Mouse (Mus musculus): ENCODE measurements around the gene Gdi1. TPM values are rescaled to one million over a fixed set of nuclear protein-coding genes. Genes with fewer than 3 reads are reported as not detected.

Gdi1 gene
- polyA plus RNA-seq, 1 experiment from 2014 or later = 731 TPM

DNA sequence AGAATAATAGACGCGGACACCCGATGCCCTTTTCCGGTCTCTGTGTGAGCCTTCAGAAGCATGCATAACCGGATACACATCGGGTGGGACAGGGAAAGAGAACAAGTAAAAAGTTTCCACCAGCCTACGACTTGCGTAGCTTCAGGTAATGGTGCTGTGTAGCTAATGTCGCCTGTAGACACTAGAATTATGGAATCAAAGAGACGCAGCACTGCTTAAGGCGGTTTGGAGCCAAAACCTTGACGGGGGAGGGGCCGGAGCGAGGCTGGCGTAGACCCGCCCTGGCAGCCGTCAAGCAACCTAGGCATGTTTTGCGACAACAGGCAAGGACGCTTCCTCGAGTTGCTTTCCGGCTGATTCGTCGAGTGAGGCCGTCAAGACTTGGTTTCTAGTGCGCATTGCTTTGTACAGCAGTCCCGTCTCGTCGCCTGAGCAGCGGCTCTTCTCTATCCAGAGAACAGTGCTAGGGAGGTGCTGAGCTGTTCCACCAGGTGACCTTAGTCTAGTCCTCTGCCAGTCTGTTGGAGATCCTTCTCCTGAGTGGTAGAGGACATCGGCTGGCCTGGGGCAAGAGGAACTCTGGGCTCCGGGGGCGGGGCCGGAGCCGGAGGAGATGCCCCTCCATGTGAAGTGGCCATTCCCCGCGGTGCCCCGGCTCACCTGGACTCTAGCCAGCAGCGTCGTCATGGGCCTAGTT lies 22.3 kb upstream of the Gdi1 start:
- peak; percentile 89 for ATAC-seq
- no peaks in the 10 kb centered on the region for H3K36me3 ChIP-seq (ENCODE audit: poor library complexity, severe bottlenecking)
- peak overlapping the region; percentile 57 for H3K4me3 ChIP-seq
- peak overlapping the region; percentile 82 for H3K9ac ChIP-seq
- H3K27me3 ChIP-seq = no peaks in the 10 kb centered on the region
- no peaks in the 10 kb centered on the region for H3K9me3 ChIP-seq (replicated peaks)
- peaks cover 17% of the 10 kb centered on the region for H3K4me1 ChIP-seq
- H3K27ac ChIP-seq = peak overlapping the region; percentile 78
- WGBS = 19% methylated on average over 39 of the region's 39 CpGs
- peak overlapping the region; percentile 72 for H3K4me2 ChIP-seq

DNA sequence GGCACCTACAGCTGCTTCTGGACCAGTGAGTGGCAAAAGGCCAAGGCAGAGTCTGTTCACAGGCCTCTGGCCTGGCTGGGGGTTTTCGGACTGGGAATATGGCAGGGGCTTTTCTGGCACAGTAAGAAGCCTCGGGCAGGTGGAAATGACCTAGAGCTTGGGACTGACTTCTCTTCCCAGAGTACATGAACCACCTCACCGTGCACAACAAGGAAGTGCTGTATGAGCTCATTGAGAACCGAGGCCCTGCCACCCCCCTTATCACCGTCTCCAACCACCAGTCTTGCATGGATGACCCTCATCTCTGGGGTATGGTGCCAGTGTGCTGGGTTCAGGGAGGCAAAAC lies 21.7 kb upstream of the Gdi1 start:
- no peaks in the 10 kb centered on the region for H3K9me3 ChIP-seq (replicated peaks)
- H3K27me3 ChIP-seq = no peaks in the 10 kb centered on the region
- peak overlapping the region; percentile 57 for H3K4me3 ChIP-seq
- H3K4me2 ChIP-seq = peak overlapping the region; percentile 72
- H3K27ac ChIP-seq = peak overlapping the region; percentile 78
- peaks cover 17% of the 10 kb centered on the region for H3K4me1 ChIP-seq
- 33% methylated on average over 5 of the region's 5 CpGs for WGBS
- H3K36me3 ChIP-seq (ENCODE audit: poor library complexity, severe bottlenecking) = peaks cover 2% of the 10 kb centered on the region; the same call in 1 of the 2 replicates
- peak; percentile 20 for ATAC-seq
- peak overlapping the region; percentile 82 for H3K9ac ChIP-seq

DNA sequence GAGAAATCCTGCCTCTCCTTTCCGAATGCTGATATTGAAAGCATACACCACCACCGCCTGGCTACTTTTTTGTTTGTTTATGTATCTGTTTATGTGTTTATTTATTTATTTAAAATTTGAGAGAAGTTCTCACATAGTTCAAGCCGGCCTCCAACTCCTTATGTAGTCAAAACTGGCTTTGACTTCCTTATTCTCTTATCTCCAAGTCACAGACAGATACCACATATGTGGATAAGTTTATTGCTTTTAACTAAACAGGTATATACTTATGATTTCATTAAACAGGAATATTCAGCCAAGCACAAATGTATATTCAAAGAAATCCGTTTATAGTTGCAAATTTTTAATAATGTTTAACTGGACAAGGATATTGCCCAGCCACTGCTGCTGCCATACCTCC lies 11.4 kb upstream of the Gdi1 start:
- no peak for ATAC-seq
- Histone ChIP-seq H3K4me3 (no peak overlapping the region), H3K4me1 (peaks cover 8% of the 10 kb centered on the region; the same call in 1 of the 2 replicates), H3K36me3 (ENCODE audit: poor library complexity, severe bottlenecking) (peaks cover 11% of the 10 kb centered on the region; the same call in 1 of the 2 replicates), H3K4me2 (no peak overlapping the region), H3K27me3 (no peaks in the 10 kb centered on the region), H3K9me3 (replicated peaks) (no peaks in the 10 kb centered on the region), H3K9ac (no peak overlapping the region), H3K27ac (no peak overlapping the region)
- WGBS = 86% methylated on average over 4 of the region's 4 CpGs

DNA sequence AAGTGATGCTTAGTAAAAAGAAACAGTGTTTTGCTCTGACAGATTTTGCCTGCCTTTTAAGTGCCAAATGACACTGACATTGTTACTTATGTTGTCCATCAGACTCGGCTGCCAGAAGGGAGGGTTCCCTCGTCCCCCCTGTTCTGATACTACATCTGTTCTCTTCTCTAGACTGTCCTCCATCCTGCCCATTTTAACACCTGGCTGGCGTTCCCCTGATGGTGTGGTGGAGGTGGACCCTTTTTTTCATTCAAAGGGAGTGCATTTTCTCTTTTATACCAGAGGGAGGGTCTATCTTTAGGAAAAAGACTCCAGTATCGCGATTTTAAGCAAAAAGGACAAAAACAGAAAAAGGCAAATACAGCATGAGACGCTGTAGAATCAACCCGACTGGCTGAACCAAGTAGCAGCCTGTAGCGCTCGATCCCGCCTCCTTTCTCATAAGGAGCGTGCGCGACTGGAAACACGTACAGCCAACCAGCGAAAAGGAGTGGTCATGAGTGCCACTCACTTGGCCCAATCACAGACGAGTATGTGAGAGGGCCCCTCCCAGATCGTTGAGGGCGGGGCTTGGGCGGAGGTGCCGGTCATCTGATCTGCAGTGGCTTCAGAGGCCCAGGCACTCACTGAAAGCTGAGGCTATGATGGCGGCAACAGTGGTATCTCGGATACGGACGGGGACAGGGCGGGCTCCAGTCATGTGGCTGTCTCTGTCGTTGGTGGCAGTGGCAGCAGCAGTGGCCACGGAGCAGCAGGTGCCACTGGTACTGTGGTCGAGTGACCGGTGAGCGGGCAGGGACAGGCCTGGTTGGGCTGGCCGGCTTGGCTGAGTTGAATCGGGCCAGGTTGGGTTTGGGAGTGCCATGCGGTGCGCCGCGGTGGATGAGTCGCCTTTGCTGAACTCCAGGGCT lies 8.0 kb upstream of the Gdi1 start, which contains the start of gene Atp6ap1:
Gene Atp6ap1, plus strand, starts transcription at position 560 of the 911 bp plus-strand sequence.
- Histone ChIP-seq H3K4me2 (peak within 1 kb of the TSS; percentile 71), H3K27me3 (no peaks in the 10 kb centered on the region), H3K4me1 (peaks cover 8% of the 10 kb centered on the region; the same call in 1 of the 2 replicates), H3K4me3 (peak within 1 kb of the TSS; percentile 65), H3K36me3 (ENCODE audit: poor library complexity, severe bottlenecking) (peaks cover 22% of the 10 kb centered on the region), H3K27ac (peak within 1 kb of the TSS; percentile 54), H3K9me3 (replicated peaks) (no peaks in the 10 kb centered on the region), H3K9ac (peak within 1 kb of the TSS; percentile 81)
- WGBS = 16% methylated on average over 36 of the region's 37 CpGs
- ATAC-seq = peak; percentile 99

DNA sequence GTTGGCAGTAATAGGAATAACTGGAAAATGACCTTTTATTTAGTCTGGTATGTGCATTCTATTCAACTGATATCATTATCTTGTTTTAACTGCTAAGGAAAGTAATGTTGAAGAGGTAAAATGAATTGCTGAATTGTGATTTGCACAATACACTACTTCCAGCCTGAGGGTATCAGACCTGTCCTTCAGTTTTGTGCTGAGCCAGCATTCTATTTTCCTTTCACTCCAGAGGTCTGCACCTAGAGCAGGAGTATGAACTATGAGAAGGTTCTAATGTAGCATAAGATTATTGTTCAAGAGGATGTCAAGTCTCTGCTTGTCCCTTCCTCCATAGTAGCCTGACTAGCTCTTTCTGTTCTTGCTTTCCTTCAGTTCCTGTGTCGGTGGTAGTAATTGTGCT lies 6.5 kb upstream of the Gdi1 start:
- WGBS = 86% methylated on average over 1 of the region's 1 CpGs
- H3K27ac ChIP-seq = no peak overlapping the region
- H3K36me3 ChIP-seq (ENCODE audit: poor library complexity, severe bottlenecking) = peaks cover 34% of the 10 kb centered on the region
- no peak overlapping the region for H3K4me3 ChIP-seq
- no peak overlapping the region for H3K9ac ChIP-seq
- no peak overlapping the region for H3K4me2 ChIP-seq
- no peaks in the 10 kb centered on the region for H3K27me3 ChIP-seq
- H3K4me1 ChIP-seq = peaks cover 8% of the 10 kb centered on the region; the same call in 1 of the 2 replicates
- no peaks in the 10 kb centered on the region for H3K9me3 ChIP-seq (replicated peaks)
- ATAC-seq = no peak

DNA sequence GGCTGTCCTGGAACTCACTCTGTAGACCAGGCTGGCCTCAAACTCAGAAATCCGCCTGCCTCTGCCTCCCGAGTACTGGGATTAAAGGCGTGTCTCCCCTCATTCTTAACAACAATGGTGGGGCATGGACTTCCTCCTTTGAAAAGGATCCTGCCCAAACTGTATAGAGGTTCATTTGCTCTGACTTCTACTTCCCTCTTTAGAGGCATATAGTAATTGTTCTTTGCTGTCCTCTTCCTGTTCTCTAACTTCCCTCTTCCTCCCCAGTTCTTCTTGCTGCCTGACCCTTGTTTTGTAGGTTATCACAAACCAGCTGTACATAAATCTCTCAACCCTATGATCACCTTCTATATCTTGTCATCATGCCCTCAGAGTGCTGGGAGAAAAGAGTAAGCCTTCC lies 5.1 kb upstream of the Gdi1 start:
- no peak for ATAC-seq
- Histone ChIP-seq H3K4me1 (peaks cover 14% of the 10 kb centered on the region), H3K9ac (no peak overlapping the region), H3K27ac (no peak overlapping the region), H3K4me3 (no peak overlapping the region), H3K27me3 (no peaks in the 10 kb centered on the region), H3K4me2 (no peak overlapping the region), H3K9me3 (replicated peaks) (no peaks in the 10 kb centered on the region), H3K36me3 (ENCODE audit: poor library complexity, severe bottlenecking) (peaks cover 40% of the 10 kb centered on the region)
- WGBS = 88% methylated on average over 3 of the region's 3 CpGs

DNA sequence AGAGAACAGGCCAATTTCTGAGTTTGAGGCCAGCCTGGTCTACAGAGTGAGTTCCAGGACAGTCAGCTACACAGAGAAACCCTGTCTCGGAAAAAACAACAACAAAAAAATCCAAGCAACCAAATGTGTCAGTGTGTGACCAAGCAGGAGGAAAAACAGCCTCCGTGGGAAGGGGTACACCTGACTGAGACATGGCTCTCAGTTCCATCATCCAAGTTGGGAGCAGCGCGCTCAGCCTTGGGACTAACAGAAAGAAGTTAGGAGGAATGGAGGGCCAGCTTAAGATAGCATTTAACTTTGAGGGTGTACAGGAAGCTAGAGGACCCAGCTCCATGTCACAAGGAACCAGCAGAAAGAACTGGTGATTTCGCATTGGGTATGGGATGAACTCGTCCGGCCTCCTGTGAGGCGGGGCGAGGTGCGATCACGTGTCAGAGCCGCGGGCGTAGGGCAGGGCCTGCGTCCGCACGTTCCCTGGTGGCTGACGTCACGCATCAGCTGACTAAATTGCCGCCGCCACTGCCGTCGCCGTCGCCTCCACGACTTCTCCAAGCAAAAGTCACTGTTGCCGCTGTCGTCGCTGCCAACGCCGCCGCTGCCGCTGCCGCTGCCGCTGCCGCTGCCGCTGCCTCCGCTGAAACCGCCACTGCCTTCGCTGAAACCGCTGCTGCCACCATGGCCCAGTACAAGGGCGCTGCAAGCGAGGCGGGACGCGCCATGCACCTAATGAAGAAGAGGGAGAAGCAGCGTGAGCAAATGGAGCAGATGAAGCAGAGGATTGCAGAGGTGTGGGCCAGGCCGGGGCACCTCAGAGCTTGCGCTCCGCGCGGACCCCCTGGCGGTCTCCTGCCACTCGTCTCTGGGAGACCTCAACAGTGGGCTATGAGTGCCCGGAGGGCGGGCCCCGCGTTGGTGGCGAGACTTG lies 8.0 kb downstream of the Gdi1 start, which contains the start of gene Fam50a:
Gene Fam50a, plus strand, starts transcription at position 494 of the 925 bp plus-strand sequence.
- peak within 1 kb of the TSS; percentile 58 for H3K4me3 ChIP-seq
- peak within 1 kb of the TSS; percentile 75 for H3K4me2 ChIP-seq
- H3K27me3 ChIP-seq = no peaks in the 10 kb centered on the region
- H3K36me3 ChIP-seq (ENCODE audit: poor library complexity, severe bottlenecking) = peaks cover 37% of the 10 kb centered on the region
- peak within 1 kb of the TSS; percentile 74 for H3K9ac ChIP-seq
- peak; percentile 97 for ATAC-seq
- H3K9me3 ChIP-seq (replicated peaks) = no peaks in the 10 kb centered on the region
- peak within 1 kb of the TSS; percentile 69 for H3K27ac ChIP-seq
- 22% methylated on average over 59 of the region's 59 CpGs for WGBS
- H3K4me1 ChIP-seq = peaks cover 20% of the 10 kb centered on the region

DNA sequence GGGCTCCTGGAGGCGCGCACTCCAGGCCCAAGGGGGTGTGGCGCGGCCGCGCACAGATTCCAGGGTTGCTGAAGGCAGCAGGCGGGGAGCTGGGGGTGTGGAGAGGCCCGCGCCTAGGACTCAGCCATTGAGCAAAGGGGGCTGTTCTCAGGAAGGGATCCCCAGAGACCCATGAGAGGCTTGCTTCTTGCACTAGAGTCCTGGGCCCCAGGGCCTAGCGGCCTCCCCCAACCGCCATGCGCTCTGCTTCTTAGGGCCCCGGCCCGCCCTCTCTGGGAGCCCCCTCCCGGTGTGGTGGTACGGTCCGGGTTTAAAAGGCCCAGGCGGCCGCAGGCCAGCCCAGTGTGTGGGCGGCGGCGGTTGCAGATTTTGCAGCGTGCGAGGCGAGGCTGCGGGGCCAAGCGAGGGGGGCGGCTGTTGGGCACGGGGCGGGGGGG lies 23.9 kb downstream of the Gdi1 start, which contains the start of gene Plxna3:
Gene Plxna3, plus strand, starts transcription at position 342 of the 437 bp plus-strand sequence.
- H3K9ac ChIP-seq = peak within 1 kb of the TSS; percentile 75
- no peaks in the 10 kb centered on the region for H3K9me3 ChIP-seq (replicated peaks)
- H3K27ac ChIP-seq = peak within 1 kb of the TSS; percentile 79
- peak; percentile 96 for ATAC-seq
- peaks cover 19% of the 10 kb centered on the region for H3K36me3 ChIP-seq (ENCODE audit: poor library complexity, severe bottlenecking)
- peak within 1 kb of the TSS; percentile 58 for H3K4me3 ChIP-seq
- WGBS = 22% methylated on average over 19 of the region's 30 CpGs
- H3K4me2 ChIP-seq = peak within 1 kb of the TSS; percentile 71
- H3K4me1 ChIP-seq = peaks cover 34% of the 10 kb centered on the region
- H3K27me3 ChIP-seq = no peaks in the 10 kb centered on the region

DNA sequence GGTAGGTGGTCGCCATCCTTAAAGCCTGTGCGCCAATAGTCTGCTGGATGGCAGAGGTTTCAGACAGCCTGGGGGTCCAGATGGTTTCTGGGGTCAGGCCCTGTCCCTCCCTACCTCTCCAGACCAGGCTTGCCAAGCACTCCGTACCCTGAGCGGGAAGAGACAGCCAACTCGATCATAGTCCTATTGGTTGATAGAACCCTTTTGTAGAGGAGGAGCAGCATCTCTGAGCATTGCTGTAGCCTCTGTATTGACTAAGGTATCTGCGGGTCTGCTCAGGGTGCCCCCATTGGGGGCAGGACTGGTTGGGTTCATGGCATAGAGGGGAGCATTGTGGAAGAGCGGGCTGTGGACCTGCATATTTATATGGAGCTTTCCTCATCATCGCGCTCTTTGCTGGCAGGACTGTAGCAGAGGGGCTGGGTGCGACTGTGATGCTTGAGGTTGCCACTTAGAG lies 24.4 kb downstream of the Gdi1 start:
- peaks cover 24% of the 10 kb centered on the region for H3K36me3 ChIP-seq (ENCODE audit: poor library complexity, severe bottlenecking)
- peak; percentile 57 for ATAC-seq
- peak overlapping the region; percentile 79 for H3K27ac ChIP-seq
- no peaks in the 10 kb centered on the region for H3K9me3 ChIP-seq (replicated peaks)
- no peaks in the 10 kb centered on the region for H3K27me3 ChIP-seq
- H3K4me1 ChIP-seq = peaks cover 35% of the 10 kb centered on the region
- H3K4me3 ChIP-seq = peak overlapping the region; percentile 58
- WGBS = 32% methylated on average over 10 of the region's 10 CpGs
- H3K9ac ChIP-seq = peak overlapping the region; percentile 75
- H3K4me2 ChIP-seq = peak overlapping the region; percentile 71

DNA sequence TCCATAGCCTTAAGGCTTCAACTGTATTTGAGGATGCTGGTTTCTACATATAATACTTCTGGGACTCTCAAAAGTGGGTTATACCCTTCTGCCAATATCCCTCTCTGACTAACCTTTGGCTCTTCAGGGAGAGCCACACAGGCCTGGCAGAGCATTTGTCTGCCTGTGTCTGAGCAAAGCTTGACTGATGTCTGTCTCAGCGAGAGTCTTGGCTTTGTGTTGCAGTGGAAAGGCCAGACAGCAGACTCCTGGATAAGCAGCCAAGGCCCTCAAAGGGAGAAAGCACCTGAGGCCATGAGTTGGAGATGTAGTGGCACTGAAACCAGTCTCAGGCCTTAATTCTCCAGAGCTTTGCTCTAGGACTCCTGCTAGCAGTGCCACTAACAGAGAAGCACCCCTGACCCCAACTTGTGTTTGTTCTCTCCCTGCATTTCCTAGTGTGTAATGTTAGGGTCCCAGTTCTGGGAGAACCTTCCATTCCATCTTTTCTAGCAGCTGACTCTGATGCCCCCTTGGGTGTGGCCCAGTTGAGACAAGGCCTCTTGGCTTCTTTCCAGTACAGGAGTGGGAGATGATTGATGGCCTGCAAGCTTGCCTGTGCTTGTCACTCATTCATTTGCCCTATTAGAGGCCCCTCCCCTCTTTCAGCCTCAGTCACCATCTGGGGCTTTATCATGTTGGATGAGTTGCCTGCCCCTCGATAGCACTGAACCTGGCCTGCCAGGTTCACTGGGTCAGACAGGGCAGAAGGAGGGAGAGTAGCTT lies 25.6 kb downstream of the Gdi1 start:
- Histone ChIP-seq H3K27ac (peak overlapping the region; percentile 79), H3K36me3 (ENCODE audit: poor library complexity, severe bottlenecking) (peaks cover 35% of the 10 kb centered on the region), H3K9ac (peak overlapping the region; percentile 75), H3K4me3 (peak overlapping the region; percentile 58), H3K4me1 (peaks cover 35% of the 10 kb centered on the region), H3K4me2 (peak overlapping the region; percentile 71), H3K27me3 (no peaks in the 10 kb centered on the region), H3K9me3 (replicated peaks) (no peaks in the 10 kb centered on the region)
- no peak for ATAC-seq
- WGBS = 38% methylated on average over 2 of the region's 2 CpGs
